Mouse (Mus musculus) kidney, embryonic 16.5 days (tissue): ENCODE results near the gene Arhgap40. TPM values are rescaled to one million over a fixed set of nuclear protein-coding genes. Genes with fewer than 3 reads are reported as not detected.

Source experiments
- ATAC-seq: fragments of 200-750 bp; cut with Nextera tagmentation; 2 replicates; pipeline ENCODE4 v1.8.0; 2017; ENCODE audit warnings: moderate TSS enrichment; ENCODE audit not compliant: low FRiP score, low TSS enrichment
- H3K27ac ChIP-seq: fragments of 300-500 bp; sonication (generic); 2 replicates; pipeline ENCODE4 v1.5.1; 2014; ENCODE audit warnings: low read length
- H3K27me3 ChIP-seq: fragments of 300-500 bp; sonication (generic); 2 replicates; pipeline ENCODE4 v1.6.1; 2014; ENCODE audit warnings: low read length, control low read depth, mixed read lengths; ENCODE audit not compliant: insufficient read depth
- H3K36me3 ChIP-seq: fragments of 300-500 bp; sonication (generic); 2 replicates; pipeline ENCODE4 v1.6.1; 2014; ENCODE audit warnings: low read length, control low read depth, mixed read lengths; ENCODE audit not compliant: insufficient read depth
- H3K4me1 ChIP-seq: fragments of 300-500 bp; sonication (generic); 2 replicates; pipeline ENCODE4 v1.6.1; 2014; ENCODE audit warnings: low read length, control low read depth, mixed read lengths; ENCODE audit not compliant: insufficient read depth
- H3K4me2 ChIP-seq: fragments of 300-500 bp; sonication (generic); replicated peaks from 2 replicates; pipeline ENCODE4 v1.6.1; 2014; ENCODE audit warnings: low read depth, low read length
- H3K4me3 ChIP-seq: fragments of 300-500 bp; sonication (generic); 2 replicates; pipeline ENCODE4 v1.5.1; 2014; ENCODE audit warnings: mild to moderate bottlenecking, low read length
- H3K9ac ChIP-seq: fragments of 300-500 bp; sonication (generic); replicated peaks from 2 replicates; pipeline ENCODE4 v1.6.1; 2014; ENCODE audit warnings: low read length
- H3K9me3 ChIP-seq: fragments of 300-500 bp; sonication (generic); 2 replicates; pipeline ENCODE4 v1.6.1; 2016; ENCODE audit warnings: low read length, control low read depth
- WGBS: fragments of 180-500 bp; shearing (Covaris S2); extraction: QIAGEN DNeasy Blood & Tissue Kit; methylation state at CpG from one replicate; pipeline ENCODE4 v1.1.7; 2014; 5-methylcytosine and 5-hydroxymethylcytosine counted together
- polyA plus RNA-seq: library from polyadenylated mRNA; unstranded; fragments of >200 nt; fragmentation: Nextera tagmentation; extraction: Ambion mirVana; gene quantifications from 2 replicates; pipeline ENCODE4 v1.2.1, GENCODE M21; 2015

Arhgap40 gene
- polyA plus RNA-seq, 1 experiment from 2014 or later, result 0.25 TPM

- no peak for ATAC-seq
- WGBS, result 54% methylated on average over 4 of the region's 4 CpGs
These were observed 28.7 kb downstream of the Arhgap40 start for GRCm38 (mm10) chr2:158541286-158541685.

DNA sequence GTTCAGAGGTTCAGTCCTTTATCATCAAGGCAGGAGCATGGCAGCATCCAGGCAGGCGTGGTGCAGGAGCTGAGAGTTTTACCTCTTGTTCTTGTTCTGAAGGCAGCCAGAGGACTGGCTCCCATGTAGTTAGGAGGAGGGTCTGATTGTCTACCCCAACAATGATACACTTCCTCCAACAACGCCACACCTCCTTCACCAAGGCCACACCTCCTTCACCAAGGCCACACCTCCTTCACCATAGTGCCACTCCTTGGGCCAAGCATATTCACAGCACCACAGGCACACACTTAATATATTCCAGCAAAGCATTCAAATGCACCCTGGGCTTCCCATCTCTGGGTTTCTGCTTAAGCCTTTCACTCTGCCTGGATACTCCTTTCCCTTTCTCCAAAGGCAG lies 32.7 kb downstream of the Arhgap40 start:
- no peaks in the 10 kb centered on the region for H3K4me1 ChIP-seq
- no peaks in the 10 kb centered on the region; the same call in 1 of the 2 replicates for H3K27me3 ChIP-seq
- no peaks in the 10 kb centered on the region for H3K9me3 ChIP-seq
- no peak overlapping the region for H3K4me2 ChIP-seq
- 69% methylated on average over 2 of the region's 2 CpGs for whole genome bisulfite sequencing
- no peak overlapping the region for H3K4me3 ChIP-seq
- no peak overlapping the region for H3K9ac ChIP-seq
- no peaks in the 10 kb centered on the region for H3K36me3 ChIP-seq
- no peak for ATAC-seq
- H3K27ac ChIP-seq, result no peak overlapping the region

More at GRCm38 (mm10) chr2:158541286-158541685, 28.7 kb downstream of the Arhgap40 start:
- Histone ChIP-seq H3K4me1 (0 out of 2 replicates have a peak, but pooled peaks cover 4% of the 10 kb centered on the region), H3K9me3 (no peaks in the 10 kb centered on the region), H3K27ac (no peak overlapping the region), H3K4me3 (no peak overlapping the region), H3K4me2 (no peak overlapping the region), H3K9ac (no peak overlapping the region), H3K27me3 (no peaks in the 10 kb centered on the region), H3K36me3 (no peaks in the 10 kb centered on the region)

DNA sequence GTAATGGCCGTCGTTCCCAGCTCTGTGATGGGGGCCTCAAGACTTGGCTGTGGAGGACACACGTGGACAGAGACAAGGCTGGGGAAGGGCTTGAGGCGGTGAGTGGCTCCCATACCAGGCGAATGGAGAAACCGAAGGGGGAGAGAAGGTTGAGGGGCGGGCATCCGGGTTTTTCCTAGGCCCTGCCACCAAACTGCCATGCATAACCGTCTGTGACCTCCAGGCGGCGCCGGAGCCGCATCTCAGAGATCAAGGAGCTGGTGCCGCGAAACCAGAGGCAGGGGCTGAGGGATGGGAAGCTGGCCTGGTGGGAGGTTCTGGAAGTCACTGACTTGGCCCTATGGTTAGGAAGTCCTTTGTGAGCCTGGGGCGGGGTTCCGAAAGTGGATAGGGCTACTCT lies 34.2 kb downstream of the Arhgap40 start:
- Histone ChIP-seq H3K4me2 (peak overlapping the region; percentile 49), H3K9ac (peak overlapping the region; percentile 50), H3K4me3 (no peak overlapping the region)

GRCm38 (mm10) chr2:158550067-158550466 lies 37.5 kb downstream of the Arhgap40 start:
- ATAC-seq, result no peak
- H3K27me3 ChIP-seq, result peaks cover 32% of the 10 kb centered on the region

More for the DNA sequence above, 34.2 kb downstream of the Arhgap40 start:
- H3K4me1 ChIP-seq, result no peaks in the 10 kb centered on the region
- peak; percentile 63; the same call in 1 of the 2 replicates for ATAC-seq
- WGBS, result 2% methylated on average over 17 of the region's 17 CpGs
- no peaks in the 10 kb centered on the region for H3K36me3 ChIP-seq
- no peaks in the 10 kb centered on the region for H3K9me3 ChIP-seq
- peaks cover 6% of the 10 kb centered on the region; the same call in 1 of the 2 replicates for H3K27me3 ChIP-seq
- H3K27ac ChIP-seq, result no peak overlapping the region

GRCm38 (mm10) chr2:158554366-158554765 lies 41.8 kb downstream of the Arhgap40 start:
- peaks cover 10% of the 10 kb centered on the region for H3K4me1 ChIP-seq
- no peak for ATAC-seq
- no peak overlapping the region for H3K27ac ChIP-seq

More at GRCm38 (mm10) chr2:158550067-158550466, 37.5 kb downstream of the Arhgap40 start:
- Histone ChIP-seq H3K9ac (no peak overlapping the region), H3K4me3 (no peak overlapping the region), H3K4me2 (no peak overlapping the region), H3K36me3 (no peaks in the 10 kb centered on the region), H3K9me3 (no peaks in the 10 kb centered on the region), H3K27ac (no peak overlapping the region), H3K4me1 (no peaks in the 10 kb centered on the region)
- WGBS, result 3% methylated on average over 3 of the region's 3 CpGs

DNA sequence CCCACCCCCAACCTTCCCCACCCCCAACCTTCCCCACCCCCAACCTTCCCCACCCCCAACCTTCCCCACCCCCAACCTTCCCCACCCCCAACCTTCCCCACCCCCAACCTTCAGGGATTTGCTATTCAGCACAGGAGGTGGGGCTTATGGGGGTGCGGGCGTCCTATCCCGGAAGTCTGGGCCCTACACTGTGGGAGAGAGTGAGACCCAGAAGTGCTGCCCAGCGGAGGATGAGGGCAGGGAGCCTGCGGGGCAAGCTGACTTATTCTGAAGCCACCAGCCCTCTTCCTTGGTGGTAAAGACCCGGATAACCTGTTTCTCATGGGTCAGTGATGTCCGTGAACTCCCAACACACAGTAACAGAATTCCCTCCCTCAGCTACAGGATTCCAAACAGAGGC lies 42.7 kb downstream of the Arhgap40 start:
- no peak; the same call in 1 of the 2 replicates for ATAC-seq
- 2% methylated on average over 7 of the region's 7 CpGs for WGBS
- Histone ChIP-seq H3K27me3 (peaks cover 39% of the 10 kb centered on the region), H3K4me2 (peak overlapping the region; percentile 49), H3K4me3 (peak overlapping the region; percentile 2; the same call in 1 of the 2 replicates), H3K27ac (no peak overlapping the region), H3K9ac (no peak overlapping the region), H3K9me3 (no peaks in the 10 kb centered on the region), H3K4me1 (peaks cover 10% of the 10 kb centered on the region), H3K36me3 (no peaks in the 10 kb centered on the region)

More at GRCm38 (mm10) chr2:158554366-158554765, 41.8 kb downstream of the Arhgap40 start:
- Histone ChIP-seq H3K4me2 (no peak overlapping the region), H3K4me3 (no peak overlapping the region), H3K27me3 (peaks cover 39% of the 10 kb centered on the region), H3K9ac (no peak overlapping the region), H3K36me3 (no peaks in the 10 kb centered on the region), H3K9me3 (no peaks in the 10 kb centered on the region)
- WGBS, result 11% methylated on average over 10 of the region's 10 CpGs

DNA sequence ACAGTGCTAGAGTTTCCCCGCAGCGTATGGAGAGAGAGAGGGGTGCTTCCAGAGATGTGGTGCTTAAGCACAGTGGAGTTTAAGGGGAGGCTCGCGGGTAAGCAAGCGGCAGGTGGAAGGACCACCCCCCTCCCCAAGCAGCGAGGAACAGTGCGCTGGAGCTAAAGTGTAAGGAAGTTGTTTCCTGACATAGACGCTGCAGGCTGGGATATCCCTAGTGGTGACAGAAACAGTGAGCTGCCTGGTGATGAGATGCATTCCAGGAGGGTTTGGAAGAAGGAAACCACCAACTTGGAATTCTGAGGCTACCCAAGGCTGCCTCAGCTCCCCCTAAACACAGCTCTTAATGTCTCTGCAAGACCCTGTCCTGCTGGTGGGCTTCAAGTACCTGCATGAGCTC lies 43.2 kb downstream of the Arhgap40 start:
- H3K27me3 ChIP-seq, result peaks cover 39% of the 10 kb centered on the region
- H3K36me3 ChIP-seq, result no peaks in the 10 kb centered on the region
- H3K4me1 ChIP-seq, result peaks cover 10% of the 10 kb centered on the region
- H3K9ac ChIP-seq, result no peak overlapping the region
- H3K9me3 ChIP-seq, result no peaks in the 10 kb centered on the region
- peak overlapping the region; percentile 26 for H3K4me3 ChIP-seq
- ATAC-seq, result no peak
- H3K27ac ChIP-seq, result no peak overlapping the region
- WGBS, result 1% methylated on average over 8 of the region's 8 CpGs
- peak overlapping the region; percentile 49 for H3K4me2 ChIP-seq

DNA sequence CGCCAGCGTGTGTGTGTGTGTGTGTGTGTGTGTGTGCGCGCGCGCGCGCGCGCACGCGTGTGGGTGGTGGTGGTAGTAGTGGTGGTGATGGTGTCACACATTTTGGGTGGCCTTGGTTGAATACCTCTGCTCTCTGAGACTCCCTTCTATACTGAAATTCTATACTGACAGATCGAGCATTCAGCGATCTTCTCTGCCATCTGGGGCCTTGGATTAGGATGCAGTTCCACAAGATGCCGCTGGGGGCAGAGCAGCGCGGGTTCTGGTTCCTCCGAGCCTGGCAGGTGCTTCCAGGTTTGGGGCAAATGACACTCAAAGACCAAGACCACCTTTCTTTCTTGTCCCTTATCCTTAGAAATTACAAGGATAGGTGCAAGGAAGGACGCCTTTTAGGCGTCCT lies 43.6 kb downstream of the Arhgap40 start:
- Histone ChIP-seq H3K36me3 (no peaks in the 10 kb centered on the region), H3K4me1 (peaks cover 10% of the 10 kb centered on the region), H3K4me3 (peak overlapping the region; percentile 26), H3K27me3 (peaks cover 39% of the 10 kb centered on the region), H3K27ac (no peak overlapping the region), H3K9me3 (no peaks in the 10 kb centered on the region), H3K4me2 (peak overlapping the region; percentile 49), H3K9ac (no peak overlapping the region)
- 1% methylated on average over 20 of the region's 20 CpGs for WGBS
- ATAC-seq, result no peak; the same call in 1 of the 2 replicates

DNA sequence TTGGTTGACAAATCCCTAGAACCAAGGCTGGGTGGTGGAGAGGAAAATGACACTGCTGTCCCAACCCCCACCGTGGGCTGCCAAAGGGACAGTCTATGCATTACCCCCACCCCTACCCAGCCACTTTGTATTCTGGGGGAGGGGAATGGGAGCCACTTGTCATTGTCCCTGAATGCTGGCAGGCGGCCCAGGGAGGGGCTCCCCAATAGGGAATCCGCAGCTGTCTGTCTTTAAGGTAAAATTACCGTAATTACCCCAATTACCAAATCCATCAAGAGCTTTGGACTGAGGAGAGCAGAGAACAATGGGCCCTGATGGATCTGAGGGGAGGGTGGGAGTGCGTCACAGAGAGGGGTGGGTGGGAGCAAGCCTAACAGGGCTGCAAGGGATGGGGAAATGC lies 44.2 kb downstream of the Arhgap40 start:
- Histone ChIP-seq H3K4me1 (peaks cover 10% of the 10 kb centered on the region), H3K36me3 (no peaks in the 10 kb centered on the region), H3K4me2 (no peak overlapping the region), H3K9me3 (no peaks in the 10 kb centered on the region), H3K4me3 (no peak overlapping the region), H3K9ac (no peak overlapping the region), H3K27ac (no peak overlapping the region), H3K27me3 (peaks cover 34% of the 10 kb centered on the region)
- no peak for ATAC-seq
- WGBS, result 9% methylated on average over 5 of the region's 5 CpGs

DNA sequence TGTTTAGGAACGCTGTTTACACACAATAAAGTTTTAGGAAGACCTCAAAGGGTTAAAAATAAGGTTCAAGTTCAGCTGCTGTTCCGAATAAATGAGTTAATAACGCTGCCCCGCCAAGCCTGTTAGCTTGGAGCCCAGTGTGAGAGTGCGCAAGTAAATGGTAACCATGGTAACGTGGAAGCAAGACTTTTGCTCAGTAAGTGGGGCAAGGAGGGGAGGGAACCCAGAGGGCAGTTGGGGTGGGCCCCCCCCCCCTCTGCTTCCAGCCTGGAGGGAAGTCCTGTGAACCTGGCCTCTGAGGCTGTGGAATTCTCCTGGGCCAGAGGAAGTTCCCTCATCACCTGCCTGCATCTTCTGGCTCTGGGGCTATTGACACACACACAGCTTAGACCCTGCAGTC lies 47.3 kb downstream of the Arhgap40 start:
- Histone ChIP-seq H3K9ac (no peak overlapping the region), H3K27me3 (peaks cover 11% of the 10 kb centered on the region; the same call in 1 of the 2 replicates), H3K4me3 (no peak overlapping the region), H3K27ac (no peak overlapping the region), H3K36me3 (no peaks in the 10 kb centered on the region), H3K4me1 (peaks cover 10% of the 10 kb centered on the region), H3K4me2 (no peak overlapping the region), H3K9me3 (no peaks in the 10 kb centered on the region)
- WGBS, result 55% methylated on average over 6 of the region's 6 CpGs
- no peak for ATAC-seq
